Mouse (Mus musculus) midbrain, embryonic 15.5 days (tissue): ENCODE results near the gene Mpzl1. TPM values are rescaled to one million over a fixed set of nuclear protein-coding genes. Genes with fewer than 3 reads are reported as not detected.

Experiments used
- ATAC-seq: fragments of 200-750 bp; cut with Nextera tagmentation; replicated peaks from 2 replicates; pipeline ENCODE4 v1.8.0; 2017; ENCODE audit warnings: moderate TSS enrichment
- H3K27ac ChIP-seq: fragments of 300-500 bp; sonication (generic); 2 replicates; pipeline ENCODE4 v1.5.1; 2015; ENCODE audit warnings: mild to moderate bottlenecking, inconsistent platforms
- H3K27me3 ChIP-seq: fragments of 300-500 bp; sonication (generic); replicated peaks from 2 replicates; pipeline ENCODE4 v1.6.1; 2015; ENCODE audit warnings: inconsistent platforms
- H3K36me3 ChIP-seq: fragments of 300-500 bp; sonication (generic); replicated peaks from 2 replicates; pipeline ENCODE4 v1.6.1; 2015; ENCODE audit warnings: inconsistent platforms
- H3K4me1 ChIP-seq: fragments of 300-500 bp; sonication (generic); 2 replicates; pipeline ENCODE4 v1.6.1; 2015; ENCODE audit warnings: inconsistent platforms
- H3K4me2 ChIP-seq: fragments of 300-500 bp; sonication (generic); 2 replicates; pipeline ENCODE4 v1.6.1; 2015; ENCODE audit warnings: inconsistent platforms, mild to moderate bottlenecking, moderate library complexity
- H3K4me3 ChIP-seq: fragments of 300-500 bp; sonication (generic); 2 replicates; pipeline ENCODE4 v1.5.1; 2015; ENCODE audit warnings: mild to moderate bottlenecking, inconsistent platforms
- H3K9ac ChIP-seq: fragments of 300-500 bp; sonication (generic); 2 replicates; pipeline ENCODE4 v1.6.1; 2015; ENCODE audit warnings: mild to moderate bottlenecking, inconsistent platforms
- H3K9me3 ChIP-seq: fragments of 300-500 bp; sonication (generic); 2 replicates; pipeline ENCODE4 v1.6.1; 2016; ENCODE audit warnings: inconsistent platforms
- WGBS: fragments of 180-500 bp; shearing (Covaris S2); methylation state at CpG from one replicate; pipeline ENCODE4 v1.1.7; 2015; ENCODE audit warnings: mixed read lengths; 5-methylcytosine and 5-hydroxymethylcytosine counted together
- polyA plus RNA-seq: library from polyadenylated mRNA; unstranded; fragments of >200 nt; fragmentation: Nextera tagmentation; extraction: Ambion mirVana; gene quantifications from 2 replicates; pipeline ENCODE4 v1.2.1, GENCODE M21; 2015

The Mpzl1 gene
- polyA plus RNA-seq, 1 experiment from 2014 or later, result 156 TPM

DNA sequence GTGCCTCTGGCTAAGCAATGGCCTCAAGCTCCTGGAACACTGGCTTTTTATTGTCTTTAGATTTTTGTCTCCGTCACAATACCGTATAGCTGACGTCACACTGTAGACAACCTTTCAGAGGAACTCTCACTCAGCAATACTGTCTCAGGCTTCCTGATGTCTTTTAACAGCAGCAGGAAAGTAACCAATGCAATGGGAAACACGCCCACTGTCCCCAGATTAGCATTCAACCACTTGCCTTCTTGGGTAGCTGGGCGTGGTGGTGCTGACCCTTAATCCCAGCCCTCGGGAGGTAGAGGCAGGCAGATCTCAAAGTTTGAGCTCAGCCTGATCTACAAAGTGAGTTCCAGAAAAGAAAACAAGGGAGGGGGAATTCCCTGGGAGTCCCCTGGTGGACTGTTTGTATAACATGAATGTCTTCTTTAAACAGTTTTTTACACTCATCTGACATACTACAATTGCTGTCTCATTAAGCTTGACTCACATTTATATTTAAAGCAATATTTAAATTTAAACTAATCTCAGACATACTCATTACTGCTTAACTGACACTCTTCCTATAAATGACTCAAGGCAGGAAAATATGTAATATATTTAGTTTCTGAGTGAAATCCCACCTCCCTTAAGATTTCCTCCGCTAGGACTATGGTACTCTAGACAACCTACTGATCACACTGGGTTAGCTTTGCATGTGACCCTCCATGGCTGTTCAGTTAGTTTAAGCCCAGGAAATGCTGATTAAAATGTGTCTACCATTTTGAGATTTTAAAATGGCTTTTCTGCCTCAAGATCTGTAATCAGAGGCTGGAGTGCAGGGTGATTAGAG is 24.6 kb downstream of the Mpzl1 start:
- peak; percentile 58 for ATAC-seq
- H3K4me2 ChIP-seq, result no peak overlapping the region

GRCm38 (mm10) chr1:165608904-165609303 is 25.4 kb downstream of the Mpzl1 start:
- WGBS, result 88% methylated on average over 4 of the region's 4 CpGs
- ATAC-seq, result no peak
- Histone ChIP-seq H3K4me3 (no peak overlapping the region), H3K9ac (no peak overlapping the region), H3K4me2 (no peak overlapping the region), H3K9me3 (no peaks in the 10 kb centered on the region), H3K27me3 (no peaks in the 10 kb centered on the region), H3K4me1 (peaks cover 15% of the 10 kb centered on the region), H3K27ac (no peak overlapping the region), H3K36me3 (peaks cover 3% of the 10 kb centered on the region; the same call in 1 of the 2 replicates)

More for the DNA sequence above, 24.6 kb downstream of the Mpzl1 start:
- Histone ChIP-seq H3K4me1 (peaks cover 15% of the 10 kb centered on the region), H3K9me3 (no peaks in the 10 kb centered on the region), H3K27ac (peak overlapping the region; percentile 60), H3K36me3 (peaks cover under 1% of the 10 kb centered on the region; the same call in 1 of the 2 replicates), H3K27me3 (no peaks in the 10 kb centered on the region), H3K9ac (no peak overlapping the region), H3K4me3 (no peak overlapping the region)
- WGBS, result 38% methylated on average over 7 of the region's 7 CpGs

DNA sequence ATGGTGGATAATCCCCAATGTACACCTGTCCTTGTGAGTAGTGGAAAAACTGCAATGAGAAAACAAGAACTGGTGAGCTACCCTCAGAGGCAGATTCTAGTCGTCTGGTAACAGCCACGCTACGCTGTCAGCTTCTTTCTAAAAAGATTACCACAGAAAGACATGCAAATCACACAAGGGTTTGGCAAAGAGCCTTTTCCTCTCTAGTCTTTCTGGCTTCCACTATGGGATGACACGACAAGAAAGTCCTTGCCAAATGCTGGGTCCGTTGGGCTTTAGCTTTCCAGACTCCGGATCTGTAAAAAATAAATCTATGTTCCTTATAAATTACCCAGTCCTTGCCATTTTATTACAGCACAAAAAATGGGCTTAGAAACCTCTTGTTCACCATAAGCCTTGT is 28.6 kb downstream of the Mpzl1 start:
- no peaks in the 10 kb centered on the region for H3K9me3 ChIP-seq
- H3K27ac ChIP-seq, result no peak overlapping the region
- no peak for ATAC-seq
- WGBS, result 81% methylated on average over 6 of the region's 6 CpGs
- H3K4me1 ChIP-seq, result peaks cover 9% of the 10 kb centered on the region
- H3K9ac ChIP-seq, result no peak overlapping the region
- no peaks in the 10 kb centered on the region for H3K27me3 ChIP-seq
- H3K36me3 ChIP-seq, result peaks cover 13% of the 10 kb centered on the region; the same call in 1 of the 2 replicates
- H3K4me2 ChIP-seq, result no peak overlapping the region
- no peak overlapping the region for H3K4me3 ChIP-seq

- Histone ChIP-seq H3K4me1 (peaks cover 3% of the 10 kb centered on the region), H3K9me3 (no peaks in the 10 kb centered on the region), H3K36me3 (peaks cover 13% of the 10 kb centered on the region; the same call in 1 of the 2 replicates), H3K27ac (no peak overlapping the region), H3K4me2 (no peak overlapping the region), H3K9ac (no peak overlapping the region), H3K27me3 (no peaks in the 10 kb centered on the region), H3K4me3 (no peak overlapping the region)
- ATAC-seq, result no peak
- 80% methylated on average over 3 of the region's 3 CpGs for WGBS
Measured at GRCm38 (mm10) chr1:165605108-165605507, 29.2 kb downstream of the Mpzl1 start.

DNA sequence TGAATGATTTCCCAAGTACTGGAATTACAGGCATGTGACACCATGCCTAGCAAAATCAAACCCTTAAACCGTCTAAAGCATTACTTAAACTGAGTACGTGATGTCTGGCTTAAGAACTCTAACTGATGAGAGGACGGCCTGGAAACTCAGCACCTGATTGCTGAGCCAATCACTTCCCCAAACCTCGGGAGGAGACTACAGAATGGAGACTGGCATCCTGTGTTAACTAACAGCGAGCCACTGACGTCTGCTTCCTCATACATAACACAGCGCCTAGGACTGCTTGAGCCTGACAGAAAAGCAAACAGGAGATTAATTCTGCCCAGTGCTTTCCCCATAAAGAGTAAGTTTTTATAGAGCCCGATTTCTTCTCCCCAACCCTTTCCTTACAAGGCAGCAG is 30.1 kb downstream of the Mpzl1 start:
- Histone ChIP-seq H3K27me3 (no peaks in the 10 kb centered on the region), H3K4me3 (no peak overlapping the region), H3K9me3 (no peaks in the 10 kb centered on the region), H3K27ac (no peak overlapping the region), H3K9ac (no peak overlapping the region), H3K36me3 (peaks cover 13% of the 10 kb centered on the region; the same call in 1 of the 2 replicates), H3K4me2 (no peak overlapping the region), H3K4me1 (no peaks in the 10 kb centered on the region)
- 90% methylated on average over 8 of the region's 8 CpGs for WGBS
- no peak for ATAC-seq

DNA sequence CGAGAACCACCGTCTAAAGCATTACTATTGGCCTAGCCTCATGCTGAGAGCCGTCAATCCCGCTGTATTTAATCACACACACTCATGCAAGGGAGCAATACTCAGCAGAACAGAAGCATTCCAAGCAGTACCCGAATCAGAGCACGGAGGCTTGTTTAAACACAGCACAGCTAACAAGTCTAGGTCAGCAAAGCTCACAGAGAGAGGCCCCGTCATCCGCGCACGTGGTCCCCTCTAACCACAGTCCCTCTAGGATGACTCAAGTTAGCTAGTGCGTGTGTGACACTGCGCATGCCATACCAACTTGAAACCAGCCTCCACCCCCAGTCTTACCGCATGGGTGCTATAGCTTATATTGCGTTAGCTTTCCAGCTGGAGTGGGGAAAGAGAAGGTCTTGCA is 31.1 kb downstream of the Mpzl1 start:
- Histone ChIP-seq H3K27ac (no peak overlapping the region), H3K4me3 (no peak overlapping the region), H3K27me3 (no peaks in the 10 kb centered on the region), H3K36me3 (peaks cover 13% of the 10 kb centered on the region; the same call in 1 of the 2 replicates), H3K9me3 (no peaks in the 10 kb centered on the region), H3K4me1 (no peaks in the 10 kb centered on the region), H3K9ac (no peak overlapping the region), H3K4me2 (no peak overlapping the region)
- WGBS, result 84% methylated on average over 14 of the region's 14 CpGs
- no peak for ATAC-seq

- Histone ChIP-seq H3K4me3 (no peak overlapping the region), H3K36me3 (peaks cover 13% of the 10 kb centered on the region; the same call in 1 of the 2 replicates), H3K4me1 (no peaks in the 10 kb centered on the region), H3K27ac (no peak overlapping the region), H3K4me2 (no peak overlapping the region), H3K27me3 (no peaks in the 10 kb centered on the region), H3K9ac (no peak overlapping the region), H3K9me3 (no peaks in the 10 kb centered on the region)
- 84% methylated on average over 9 of the region's 10 CpGs for WGBS
- no peak for ATAC-seq
Measured at GRCm38 (mm10) chr1:165601775-165602280, 32.5 kb downstream of the Mpzl1 start.

- H3K4me3 ChIP-seq, result no peak overlapping the region
- no peak overlapping the region for H3K9ac ChIP-seq
- no peaks in the 10 kb centered on the region for H3K27me3 ChIP-seq
- H3K27ac ChIP-seq, result no peak overlapping the region
- no peak overlapping the region for H3K4me2 ChIP-seq
- no peaks in the 10 kb centered on the region for H3K4me1 ChIP-seq
- H3K9me3 ChIP-seq, result no peaks in the 10 kb centered on the region
- H3K36me3 ChIP-seq, result peaks cover 20% of the 10 kb centered on the region
- ATAC-seq, result no peak
- 93% methylated on average over 15 of the region's 15 CpGs for WGBS
Measured at GRCm38 (mm10) chr1:165594699-165595421, 39.5 kb downstream of the Mpzl1 start.

DNA sequence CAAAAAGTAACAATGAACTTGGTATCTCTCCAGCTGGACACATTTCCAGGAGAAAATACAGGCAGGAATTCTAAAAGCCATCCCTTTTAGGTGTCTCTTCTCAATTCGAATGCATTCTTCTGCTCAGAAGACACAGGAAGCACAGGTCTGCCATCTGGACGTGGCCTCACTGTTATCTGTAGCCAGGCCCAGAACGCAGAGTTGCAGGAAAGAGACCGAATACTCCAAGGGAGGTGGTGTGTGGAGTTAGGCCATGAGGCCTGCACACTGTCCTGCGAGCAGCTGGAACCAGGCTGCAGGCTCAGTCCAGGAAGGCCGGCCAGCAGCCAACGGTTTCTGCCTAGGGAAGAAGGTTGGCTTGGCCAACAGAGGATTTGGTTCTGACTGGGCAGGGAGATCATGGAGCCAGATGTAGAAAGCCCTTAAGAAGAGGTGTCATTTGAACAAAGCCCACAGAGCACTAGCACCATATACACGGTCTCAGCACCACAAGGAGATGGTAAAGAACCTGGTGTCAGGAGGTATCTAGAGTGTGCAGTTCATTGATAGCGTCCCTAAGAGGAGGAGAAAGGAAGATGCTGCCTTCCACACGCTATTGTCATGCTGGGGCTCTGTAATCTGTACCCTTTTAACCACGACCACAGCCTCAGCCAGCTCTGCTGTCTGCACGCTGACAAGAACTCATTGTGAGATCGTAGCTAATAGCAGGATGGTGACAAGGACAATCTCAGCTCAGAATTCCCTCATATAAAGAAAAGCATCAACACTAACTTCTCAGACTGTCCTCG is 41.8 kb downstream of the Mpzl1 start:
- Histone ChIP-seq H3K4me2 (no peak overlapping the region), H3K27me3 (no peaks in the 10 kb centered on the region), H3K9ac (no peak overlapping the region), H3K4me1 (no peaks in the 10 kb centered on the region), H3K4me3 (no peak overlapping the region), H3K36me3 (peaks cover 20% of the 10 kb centered on the region), H3K27ac (no peak overlapping the region), H3K9me3 (no peaks in the 10 kb centered on the region)
- no peak for ATAC-seq
- 93% methylated on average over 14 of the region's 14 CpGs for WGBS

- Histone ChIP-seq H3K4me3 (no peak overlapping the region), H3K4me2 (no peak overlapping the region), H3K27me3 (no peaks in the 10 kb centered on the region), H3K36me3 (peaks cover 20% of the 10 kb centered on the region), H3K27ac (no peak overlapping the region), H3K4me1 (no peaks in the 10 kb centered on the region), H3K9me3 (no peaks in the 10 kb centered on the region), H3K9ac (no peak overlapping the region)
- 83% methylated on average over 8 of the region's 8 CpGs for WGBS
- ATAC-seq, result no peak
Measured at GRCm38 (mm10) chr1:165590760-165591159, 43.6 kb downstream of the Mpzl1 start.

- no peak overlapping the region for H3K4me2 ChIP-seq
- no peak overlapping the region for H3K27ac ChIP-seq
- no peaks in the 10 kb centered on the region for H3K9me3 ChIP-seq
- ATAC-seq, result peak; percentile 25; the same call in 1 of the 2 replicates
- 65% methylated on average over 10 of the region's 10 CpGs for WGBS
- H3K36me3 ChIP-seq, result peaks cover 17% of the 10 kb centered on the region
- H3K27me3 ChIP-seq, result no peaks in the 10 kb centered on the region
- no peak overlapping the region for H3K4me3 ChIP-seq
- no peaks in the 10 kb centered on the region for H3K4me1 ChIP-seq
- no peak overlapping the region for H3K9ac ChIP-seq
Measured at GRCm38 (mm10) chr1:165589280-165590048, 44.9 kb downstream of the Mpzl1 start.
